Mouse (Mus musculus): ENCODE data around the gene I0C0044D17Rik. TPM values are rescaled to one million over a fixed set of nuclear protein-coding genes. Genes with fewer than 3 reads are reported as not detected.
"Not testable (repeated sequence)": the region's sequence is repeated elsewhere in the genome, so short reads cannot be mapped to it uniquely, and the experiment has no call there.

The I0C0044D17Rik gene
- polyA plus RNA-seq, 1 experiment: not detected

GRCm38 (mm10) chr4:98853926-98854325 is 30.3 kb upstream of the I0C0044D17Rik start:
- TF ChIP-seq CTCF (IDR thresholded peaks at IDR 0.05; ENCODE audit: extremely low read depth, insufficient read length, insufficient replicate concordance, low read depth, low read length) (no peak), POLR2A (IDR thresholded peaks at IDR 0.05; ENCODE audit: low read depth, low read length) (no peak)
- Histone ChIP-seq H3K4me1 (ENCODE audit: control insufficient read depth, insufficient read depth, insufficient read length, low read length) (peaks cover 5% of the 10 kb centered on the region; the same call in 1 of the 2 replicates), H3K27ac (ENCODE audit: insufficient read depth, low read depth, low read length) (no peak overlapping the region), H3K36me3 (ENCODE audit: control insufficient read depth, insufficient read depth, low read length) (no peaks in the 10 kb centered on the region), H3K27me3 (ENCODE audit: control insufficient read depth, insufficient read depth, low read length) (no peaks in the 10 kb centered on the region), H3K4me3 (ENCODE audit: low read depth, low read length) (no peak overlapping the region)
- WGBS: 88% methylated on average over 4 of the region's 4 CpGs

GRCm38 (mm10) chr4:98850485-98850884 is 26.8 kb upstream of the I0C0044D17Rik start:
- H3K4me3 ChIP-seq (ENCODE audit: low read depth, low read length); H3K36me3 ChIP-seq (ENCODE audit: control insufficient read depth, insufficient read depth, low read length); H3K27me3 ChIP-seq (ENCODE audit: control insufficient read depth, insufficient read depth, low read length); H3K27ac ChIP-seq (ENCODE audit: insufficient read depth, low read depth, low read length); H3K4me1 ChIP-seq (ENCODE audit: control insufficient read depth, insufficient read depth, insufficient read length, low read length): not testable (repeated sequence)
- WGBS: 44% methylated on average over 1 of the region's 1 CpGs

GRCm38 (mm10) chr4:98847120-98847885 is 23.7 kb upstream of the I0C0044D17Rik start:
- H3K4me3 ChIP-seq (ENCODE audit: low read depth, low read length): no peak overlapping the region
- no peaks in the 10 kb centered on the region for H3K4me1 ChIP-seq (ENCODE audit: control insufficient read depth, insufficient read depth, insufficient read length, low read length)
- WGBS: 41% methylated on average over 6 of the region's 6 CpGs
- no peak overlapping the region for H3K27ac ChIP-seq (ENCODE audit: insufficient read depth, low read depth, low read length)
- TF ChIP-seq CTCF (IDR thresholded peaks at IDR 0.05; ENCODE audit: extremely low read depth, insufficient read length, insufficient replicate concordance, low read depth, low read length) (no peak), POLR2A (IDR thresholded peaks at IDR 0.05; ENCODE audit: low read depth, low read length) (no peak)
- H3K36me3 ChIP-seq (ENCODE audit: control insufficient read depth, insufficient read depth, low read length): no peaks in the 10 kb centered on the region
- H3K27me3 ChIP-seq (ENCODE audit: control insufficient read depth, insufficient read depth, low read length): no peaks in the 10 kb centered on the region

- 41% methylated on average over 3 of the region's 3 CpGs for WGBS
- no peaks in the 10 kb centered on the region for H3K36me3 ChIP-seq (ENCODE audit: control insufficient read depth, insufficient read depth, low read length)
- TF ChIP-seq CTCF (IDR thresholded peaks at IDR 0.05; ENCODE audit: extremely low read depth, insufficient read length, insufficient replicate concordance, low read depth, low read length) (no peak), POLR2A (IDR thresholded peaks at IDR 0.05; ENCODE audit: low read depth, low read length) (no peak)
- no peaks in the 10 kb centered on the region for H3K27me3 ChIP-seq (ENCODE audit: control insufficient read depth, insufficient read depth, low read length)
- H3K4me3 ChIP-seq (ENCODE audit: low read depth, low read length): no peak overlapping the region
- H3K27ac ChIP-seq (ENCODE audit: insufficient read depth, low read depth, low read length): no peak overlapping the region
- no peaks in the 10 kb centered on the region for H3K4me1 ChIP-seq (ENCODE audit: control insufficient read depth, insufficient read depth, insufficient read length, low read length)
Observed at GRCm38 (mm10) chr4:98846396-98846795, 22.8 kb upstream of the I0C0044D17Rik start.

- H3K4me1 ChIP-seq (ENCODE audit: control insufficient read depth, insufficient read depth, insufficient read length, low read length): no peaks in the 10 kb centered on the region
- TF ChIP-seq CTCF (IDR thresholded peaks at IDR 0.05; ENCODE audit: extremely low read depth, insufficient read length, insufficient replicate concordance, low read depth, low read length): no peak
- TF ChIP-seq POLR2A (IDR thresholded peaks at IDR 0.05; ENCODE audit: low read depth, low read length): no peak
- no peak overlapping the region for H3K27ac ChIP-seq (ENCODE audit: insufficient read depth, low read depth, low read length)
- H3K4me3 ChIP-seq (ENCODE audit: low read depth, low read length): no peak overlapping the region
- H3K36me3 ChIP-seq (ENCODE audit: control insufficient read depth, insufficient read depth, low read length): no peaks in the 10 kb centered on the region
- 37% methylated on average over 8 of the region's 8 CpGs for WGBS
- H3K27me3 ChIP-seq (ENCODE audit: control insufficient read depth, insufficient read depth, low read length): no peaks in the 10 kb centered on the region
Observed at GRCm38 (mm10) chr4:98845687-98846125, 22.1 kb upstream of the I0C0044D17Rik start.

- Histone ChIP-seq H3K27me3 (ENCODE audit: control insufficient read depth, insufficient read depth, low read length) (no peaks in the 10 kb centered on the region), H3K4me1 (ENCODE audit: control insufficient read depth, insufficient read depth, insufficient read length, low read length) (no peaks in the 10 kb centered on the region), H3K4me3 (ENCODE audit: low read depth, low read length) (no peak overlapping the region), H3K27ac (ENCODE audit: insufficient read depth, low read depth, low read length) (no peak overlapping the region), H3K36me3 (ENCODE audit: control insufficient read depth, insufficient read depth, low read length) (no peaks in the 10 kb centered on the region)
- TF ChIP-seq POLR2A (IDR thresholded peaks at IDR 0.05; ENCODE audit: low read depth, low read length): no peak
- no peak for TF ChIP-seq CTCF (IDR thresholded peaks at IDR 0.05; ENCODE audit: extremely low read depth, insufficient read length, insufficient replicate concordance, low read depth, low read length)
- 80% methylated on average over 4 of the region's 4 CpGs for WGBS
Observed at GRCm38 (mm10) chr4:98845201-98845600, 21.6 kb upstream of the I0C0044D17Rik start.

- TF ChIP-seq CTCF (IDR thresholded peaks at IDR 0.05; ENCODE audit: extremely low read depth, insufficient read length, insufficient replicate concordance, low read depth, low read length): no peak
- TF ChIP-seq POLR2A (IDR thresholded peaks at IDR 0.05; ENCODE audit: low read depth, low read length): no peak
- Histone ChIP-seq H3K4me1 (ENCODE audit: control insufficient read depth, insufficient read depth, insufficient read length, low read length) (no peaks in the 10 kb centered on the region), H3K36me3 (ENCODE audit: control insufficient read depth, insufficient read depth, low read length) (no peaks in the 10 kb centered on the region), H3K27me3 (ENCODE audit: control insufficient read depth, insufficient read depth, low read length) (no peaks in the 10 kb centered on the region), H3K27ac (ENCODE audit: insufficient read depth, low read depth, low read length) (no peak overlapping the region), H3K4me3 (ENCODE audit: low read depth, low read length) (no peak overlapping the region)
- 89% methylated on average over 7 of the region's 7 CpGs for WGBS
Observed at GRCm38 (mm10) chr4:98843906-98844597, 20.4 kb upstream of the I0C0044D17Rik start.

- WGBS: 90% methylated on average over 6 of the region's 6 CpGs
Observed at GRCm38 (mm10) chr4:98841251-98841650, 17.6 kb upstream of the I0C0044D17Rik start.

More at GRCm38 (mm10) chr4:98841251-98841650, 17.6 kb upstream of the I0C0044D17Rik start:
- H3K27ac ChIP-seq (ENCODE audit: insufficient read depth, low read depth, low read length); H3K27me3 ChIP-seq (ENCODE audit: control insufficient read depth, insufficient read depth, low read length); H3K36me3 ChIP-seq (ENCODE audit: control insufficient read depth, insufficient read depth, low read length); H3K4me1 ChIP-seq (ENCODE audit: control insufficient read depth, insufficient read depth, insufficient read length, low read length); H3K4me3 ChIP-seq (ENCODE audit: low read depth, low read length): not testable (repeated sequence)

Measured in small intestine, adult 2 months (tissue).